Mouse (Mus musculus): Measurements from ENCODE around the gene 1700001O22Rik.

The 1700001O22Rik gene

DNA sequence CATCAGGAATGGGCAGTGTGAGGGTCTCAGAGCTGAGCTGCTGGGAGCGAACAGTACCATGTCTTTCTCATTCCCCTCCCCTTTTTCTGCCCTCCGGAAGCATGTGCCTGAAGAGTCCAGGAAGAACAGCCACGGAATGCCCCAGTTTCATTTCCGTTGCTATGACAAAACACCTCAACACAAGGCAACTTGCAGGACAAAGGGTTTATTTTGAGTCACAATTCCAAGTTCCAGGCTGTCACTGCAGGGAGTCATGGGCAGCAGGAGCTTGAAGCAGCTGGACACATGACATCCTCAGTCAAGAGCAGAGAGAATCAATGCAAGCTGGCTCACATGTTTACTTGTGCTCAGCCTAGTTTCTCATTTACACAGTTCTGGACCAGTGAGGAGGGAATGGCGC, 53.4 kb downstream of the 1700001O22Rik start:
- no peak for DNase-seq

DNA sequence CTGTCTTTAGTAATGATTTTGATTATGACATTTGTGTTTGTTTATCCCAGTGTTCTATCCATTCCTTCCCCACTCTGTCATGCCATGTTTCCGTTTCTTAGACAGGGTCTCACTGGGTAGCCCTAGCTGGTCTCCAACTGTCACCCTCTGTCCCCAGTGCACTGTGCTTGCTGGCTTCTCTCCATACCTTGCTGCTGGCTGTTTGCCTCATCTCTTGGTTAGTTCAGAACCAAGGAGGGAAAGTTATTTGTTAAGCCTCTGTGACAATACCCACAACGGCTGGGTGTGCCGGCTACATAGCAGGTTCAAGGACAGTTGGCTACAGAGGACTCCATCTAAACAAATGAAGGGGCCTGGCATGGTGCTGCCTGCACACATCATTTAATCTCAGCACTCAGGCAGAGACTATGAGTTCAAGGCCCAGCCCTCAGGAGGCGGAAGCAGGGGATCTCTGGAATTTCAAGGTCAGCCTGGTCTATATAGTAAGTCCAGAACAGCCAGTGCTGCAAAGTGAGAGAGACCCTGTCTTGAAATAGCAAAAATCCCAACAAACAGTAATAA, 55.8 kb downstream of the 1700001O22Rik start:
- no peak for DNase-seq
